Mouse (Mus musculus): ENCODE results near the gene Spata45.
A peak's percentile ranks its signal among the peaks of the same experiment; 100 is the strongest.
"Not testable (repeated sequence)": the region's sequence is repeated elsewhere in the genome, so short reads cannot be mapped to it uniquely, and the experiment has no call there.

Gene Spata45

GRCm38 (mm10) chr1:191036554-191037334, at the start of gene Spata45:
Gene Spata45, plus strand, starts transcription at chr1:191036639.
- DNase-seq (ENCODE audit: low read depth, low spot score): no peak

- DNase-seq (ENCODE audit: low read depth, low spot score): no peak
These were observed 46.9 kb upstream of the Spata45 start for GRCm38 (mm10) chr1:190989437-190990082.

GRCm38 (mm10) chr1:190995548-190995947, 40.9 kb upstream of the Spata45 start:
- DNase-seq (ENCODE audit: low read depth, low spot score): peak; percentile 24

- DNase-seq (ENCODE audit: low read depth, low spot score): peak; percentile 50
These were observed 40.0 kb upstream of the Spata45 start for GRCm38 (mm10) chr1:190996346-190996877.

- DNase-seq (ENCODE audit: low read depth, low spot score): peak; percentile 83
These were observed 38.4 kb upstream of the Spata45 start for GRCm38 (mm10) chr1:190998027-190998426.

- no peak for DNase-seq (ENCODE audit: low read depth, low spot score)
These were observed 35.8 kb upstream of the Spata45 start for GRCm38 (mm10) chr1:191000686-191001085.

- no peak for DNase-seq (ENCODE audit: low read depth, low spot score)
These were observed 34.2 kb upstream of the Spata45 start for GRCm38 (mm10) chr1:191002201-191002600.

GRCm38 (mm10) chr1:191008707-191009106, 27.7 kb upstream of the Spata45 start:
- peak; percentile 39 for DNase-seq (ENCODE audit: low read depth, low spot score)

GRCm38 (mm10) chr1:191014271-191014670, 22.2 kb upstream of the Spata45 start:
- DNase-seq (ENCODE audit: low read depth, low spot score): no peak

GRCm38 (mm10) chr1:191019803-191020202, 16.6 kb upstream of the Spata45 start:
- no peak for DNase-seq (ENCODE audit: low read depth, low spot score)

- no peak for DNase-seq (ENCODE audit: low read depth, low spot score)
These were observed 16.1 kb upstream of the Spata45 start for GRCm38 (mm10) chr1:191020217-191020924.

- no peak for DNase-seq (ENCODE audit: low read depth, low spot score)
These were observed 15.4 kb upstream of the Spata45 start for GRCm38 (mm10) chr1:191021016-191021415.

GRCm38 (mm10) chr1:191023140-191023539, 13.3 kb upstream of the Spata45 start:
- peak; percentile 24 for DNase-seq (ENCODE audit: low read depth, low spot score)

- not testable (repeated sequence) for DNase-seq (ENCODE audit: low read depth, low spot score)
These were observed 12.6 kb upstream of the Spata45 start for GRCm38 (mm10) chr1:191023806-191024205.

GRCm38 (mm10) chr1:191025016-191026012, 11.1 kb upstream of the Spata45 start:
- peak; percentile 39 for DNase-seq (ENCODE audit: low read depth, low spot score)

GRCm38 (mm10) chr1:191026021-191026713, 10.3 kb upstream of the Spata45 start, which contains the start of gene Flvcr1:
Gene Flvcr1, minus strand, starts transcription at chr1:191026158.
- DNase-seq (ENCODE audit: low read depth, low spot score): peak; percentile 100

- peak; percentile 12 for DNase-seq (ENCODE audit: low read depth, low spot score)
These were observed 6.3 kb upstream of the Spata45 start for GRCm38 (mm10) chr1:191030182-191030581.

GRCm38 (mm10) chr1:191030922-191031425, 5.5 kb upstream of the Spata45 start:
- peak; percentile 94 for DNase-seq (ENCODE audit: low read depth, low spot score)

GRCm38 (mm10) chr1:191035649-191036048, 790 bp upstream of the Spata45 start:
- peak; percentile 54 for DNase-seq (ENCODE audit: low read depth, low spot score)

GRCm38 (mm10) chr1:191037999-191038398, 1.6 kb downstream of the Spata45 start:
- DNase-seq (ENCODE audit: low read depth, low spot score): no peak

Data from 3T3-L1 (cell line).